Mouse (Mus musculus) retina, adult 2 months (tissue): ENCODE results near the gene Nos1.
A peak's percentile ranks its signal among the peaks of the same experiment; 100 is the strongest.

Experiments
- DNase-seq: peaks from one replicate; pipeline ENCODE4 v3.0.0-alpha.2; 2012; ENCODE audit warnings: low read depth, low spot score

Nos1 gene

GRCm38 (mm10) chr5:117780681-117781080 lies at the start of gene Nos1:
Nos1 (plus strand) TSS chr5:117781032.
- no peak for DNase-seq

GRCm38 (mm10) chr5:117731311-117731710 lies 49.5 kb upstream of the Nos1 start:
- DNase-seq, result no peak

GRCm38 (mm10) chr5:117744654-117745178 lies 36.1 kb upstream of the Nos1 start:
- no peak for DNase-seq

GRCm38 (mm10) chr5:117749353-117749752 lies 31.5 kb upstream of the Nos1 start:
- DNase-seq, result no peak

GRCm38 (mm10) chr5:117757696-117758482 lies 22.9 kb upstream of the Nos1 start:
- no peak for DNase-seq

- no peak for DNase-seq
These were observed 19.5 kb upstream of the Nos1 start for GRCm38 (mm10) chr5:117761181-117761832.

- no peak for DNase-seq
These were observed 16.3 kb upstream of the Nos1 start for GRCm38 (mm10) chr5:117764496-117764895.

- DNase-seq, result no peak
These were observed 1.7 kb upstream of the Nos1 start for GRCm38 (mm10) chr5:117779175-117779574.

- DNase-seq, result no peak
These were observed 346 bp downstream of the Nos1 start for GRCm38 (mm10) chr5:117781178-117781577.

GRCm38 (mm10) chr5:117790071-117790470 lies 9.2 kb downstream of the Nos1 start:
- no peak for DNase-seq

GRCm38 (mm10) chr5:117791875-117792274 lies 11.0 kb downstream of the Nos1 start:
- DNase-seq, result no peak

GRCm38 (mm10) chr5:117800849-117801248 lies 20.0 kb downstream of the Nos1 start:
- no peak for DNase-seq

GRCm38 (mm10) chr5:117802071-117802521 lies 21.3 kb downstream of the Nos1 start:
- DNase-seq, result no peak

GRCm38 (mm10) chr5:117803551-117803950 lies 22.7 kb downstream of the Nos1 start:
- no peak for DNase-seq

GRCm38 (mm10) chr5:117810930-117811329 lies 30.1 kb downstream of the Nos1 start:
- DNase-seq, result no peak

- no peak for DNase-seq
These were observed 38.0 kb downstream of the Nos1 start for GRCm38 (mm10) chr5:117818800-117819199.

- DNase-seq, result no peak
These were observed 39.6 kb downstream of the Nos1 start for GRCm38 (mm10) chr5:117820445-117820844.

GRCm38 (mm10) chr5:117823811-117824210 lies 43.0 kb downstream of the Nos1 start:
- no peak for DNase-seq

GRCm38 (mm10) chr5:117824486-117824885 lies 43.7 kb downstream of the Nos1 start:
- DNase-seq, result no peak

- DNase-seq, result no peak
These were observed 44.5 kb downstream of the Nos1 start for GRCm38 (mm10) chr5:117825336-117825735.

- no peak for DNase-seq
These were observed 46.5 kb downstream of the Nos1 start for GRCm38 (mm10) chr5:117827366-117827765.

GRCm38 (mm10) chr5:117836930-117837329 lies 56.1 kb downstream of the Nos1 start:
- peak; percentile 36 for DNase-seq

- DNase-seq, result no peak
These were observed 56.9 kb downstream of the Nos1 start for GRCm38 (mm10) chr5:117837731-117838130.
